Mouse (Mus musculus) liver, embryonic 11.5 days (tissue): ENCODE measurements around the gene Nsg1. TPM values are rescaled to one million over a fixed set of nuclear protein-coding genes. Genes with fewer than 3 reads are reported as not detected.

Experiments used
- polyA plus RNA-seq: library from polyadenylated mRNA; unstranded; fragments of >200 nt; fragmentation: Nextera tagmentation; extraction: Ambion mirVana; gene quantifications from 2 replicates; pipeline ENCODE4 v1.2.1, GENCODE M21; 2014

Gene Nsg1
- polyA plus RNA-seq, 1 experiment from 2014 or later, result 5.6 TPM

Other genes with a start within 250 kb of the Nsg1 start
- gene Stx18, start 121.2 kb downstream of the Nsg1 start, polyA plus RNA-seq, result 29.5 and 30.1 TPM in 2 replicates
- 9.2 and 10.1 TPM in 2 replicates for gene Zbtb49, start 60.5 kb upstream of the Nsg1 start, polyA plus RNA-seq
- 211 and 221 TPM in 2 replicates for gene Lyar, start 60.6 kb upstream of the Nsg1 start, polyA plus RNA-seq
- gene Tmem128, start 100.3 kb upstream of the Nsg1 start, polyA plus RNA-seq, result 63.1 and 64.9 TPM in 2 replicates
- gene Otop1, start 116.1 kb upstream of the Nsg1 start, polyA plus RNA-seq, result not detected in 2 replicates
- not detected in 2 replicates for gene Drd5, start 159.5 kb upstream of the Nsg1 start, polyA plus RNA-seq